Mouse (Mus musculus) lung, postnatal 10 days (tissue): Measurements from ENCODE around the gene Camta1.

Source experiments
- DNase-seq: peaks from one replicate; pipeline ENCODE4 v3.0.0; 2021

The Camta1 gene

DNA sequence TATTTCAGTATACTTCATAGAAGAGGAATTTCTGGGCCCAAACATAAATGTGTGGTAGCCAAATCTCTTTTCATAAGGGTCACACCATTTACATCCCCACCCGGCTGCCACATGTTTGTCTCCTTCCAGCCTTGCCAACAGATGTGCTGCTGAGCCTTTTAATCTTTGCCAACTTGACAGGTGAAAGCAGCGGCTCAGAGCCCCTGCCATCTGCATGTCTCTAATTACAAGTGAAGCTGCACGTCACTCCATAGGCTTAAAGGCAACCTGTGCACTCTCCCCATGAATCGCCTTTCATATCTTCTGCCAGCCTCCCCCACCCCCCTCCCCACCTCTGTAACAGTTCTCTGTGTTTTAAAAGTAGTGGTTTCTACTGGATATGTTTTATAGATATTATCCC, 351.3 kb downstream of the Camta1 start:
- no peak for DNase-seq

- no peak for DNase-seq
Measured at GRCm38 (mm10) chr4:151506701-151507100, 355.0 kb downstream of the Camta1 start.

GRCm38 (mm10) chr4:151498481-151499276, 363.0 kb downstream of the Camta1 start:
- no peak for DNase-seq

DNA sequence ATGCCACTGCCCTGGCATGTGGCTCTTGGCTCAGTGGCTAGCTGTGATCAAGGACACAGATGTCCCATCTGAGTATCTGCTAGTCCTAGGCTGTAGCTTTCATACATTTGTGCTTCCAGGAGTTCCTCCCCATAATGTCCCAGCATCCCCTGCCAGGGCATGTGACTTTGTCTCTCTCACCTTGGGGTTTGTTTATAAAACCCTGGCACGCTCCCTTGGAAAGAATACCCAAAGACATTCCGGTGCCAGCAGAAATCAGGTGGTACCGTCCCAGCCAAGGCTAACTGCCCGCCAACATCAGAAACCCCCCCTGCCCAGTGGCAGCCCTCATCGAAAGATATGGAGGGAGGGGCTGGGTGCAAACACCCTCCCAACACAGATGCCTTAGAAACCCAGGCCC, 365.1 kb downstream of the Camta1 start:
- DNase-seq, result no peak

DNA sequence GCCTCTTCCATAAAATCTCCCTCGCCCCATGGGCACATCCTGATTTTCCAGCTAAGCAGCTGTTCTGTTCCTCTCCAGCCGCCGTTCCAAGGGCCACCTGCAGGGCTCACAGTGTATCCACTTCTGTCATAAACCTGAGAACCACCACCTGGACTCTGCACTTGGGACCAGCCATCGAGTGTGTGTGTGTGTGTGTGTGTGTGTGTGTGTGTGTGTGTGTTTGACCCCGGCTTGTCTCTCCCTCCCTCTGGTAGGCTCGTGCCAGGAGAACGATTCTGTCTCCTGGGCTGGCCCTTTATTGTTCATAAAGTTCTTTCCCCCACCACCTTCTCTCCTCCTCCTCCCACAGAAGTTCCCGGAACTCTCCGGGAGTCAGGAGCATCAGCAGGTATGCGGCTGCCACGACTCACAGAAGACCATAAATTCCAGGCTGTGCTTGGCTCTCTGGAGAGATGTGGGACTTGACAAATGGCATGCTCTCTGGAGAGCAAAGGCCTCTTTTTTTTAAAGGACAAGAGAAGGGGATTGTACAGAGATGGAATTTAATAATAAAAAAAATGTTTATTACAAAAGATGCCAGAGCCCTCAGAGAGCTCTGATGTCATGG, 366.3 kb downstream of the Camta1 start:
- no peak for DNase-seq

- DNase-seq, result no peak
Measured at GRCm38 (mm10) chr4:151492786-151493185, 368.9 kb downstream of the Camta1 start.

DNA sequence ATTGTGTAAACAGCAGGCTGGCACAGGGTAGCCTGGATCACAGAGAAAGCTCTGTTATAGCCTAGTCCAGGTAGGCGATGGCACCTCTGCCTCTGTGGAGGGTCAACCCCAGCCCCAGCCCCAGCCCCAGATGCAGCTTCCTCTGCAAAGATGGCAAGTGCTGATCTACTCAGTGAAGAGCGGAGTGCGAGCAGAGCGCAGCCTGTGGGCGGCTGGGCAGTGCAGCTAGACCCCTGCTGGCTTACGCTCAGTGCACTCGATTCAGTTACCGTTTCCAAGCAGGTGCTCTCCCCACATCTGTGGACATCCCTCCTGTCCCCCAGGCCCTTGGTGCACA, 377.7 kb downstream of the Camta1 start:
- DNase-seq, result no peak

DNA sequence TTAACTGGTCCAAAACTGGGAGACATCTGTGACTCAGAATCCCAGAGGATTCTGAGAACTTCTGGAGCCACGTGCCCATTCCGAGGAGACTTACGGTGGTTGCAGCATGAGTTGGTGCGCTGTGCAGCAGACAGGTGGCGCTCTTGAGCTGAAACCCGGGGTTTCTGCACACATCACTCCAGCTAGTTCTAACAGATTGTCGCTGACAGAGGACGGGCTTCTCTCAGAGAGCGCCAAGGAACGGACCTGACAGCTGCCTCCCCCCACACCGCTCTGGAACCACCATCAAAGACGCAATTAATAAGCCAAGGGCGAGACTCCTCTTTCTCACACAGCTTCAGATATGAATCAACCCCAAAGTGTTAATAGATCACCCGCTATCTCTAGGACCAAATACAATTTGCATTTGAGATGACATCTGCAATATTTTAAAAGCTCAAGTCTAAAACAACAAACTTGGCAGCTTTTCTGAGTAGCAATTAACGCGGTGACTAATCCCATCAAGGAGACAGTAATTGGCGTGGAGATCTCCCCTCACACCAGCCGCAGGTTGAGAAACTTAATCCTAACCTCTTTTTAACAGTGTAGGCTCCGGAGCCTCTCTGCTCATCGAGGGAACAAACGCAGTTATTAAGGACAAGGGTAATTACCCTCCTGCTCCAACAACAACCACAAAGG, 378.2 kb downstream of the Camta1 start:
- peak; percentile 55 for DNase-seq

DNA sequence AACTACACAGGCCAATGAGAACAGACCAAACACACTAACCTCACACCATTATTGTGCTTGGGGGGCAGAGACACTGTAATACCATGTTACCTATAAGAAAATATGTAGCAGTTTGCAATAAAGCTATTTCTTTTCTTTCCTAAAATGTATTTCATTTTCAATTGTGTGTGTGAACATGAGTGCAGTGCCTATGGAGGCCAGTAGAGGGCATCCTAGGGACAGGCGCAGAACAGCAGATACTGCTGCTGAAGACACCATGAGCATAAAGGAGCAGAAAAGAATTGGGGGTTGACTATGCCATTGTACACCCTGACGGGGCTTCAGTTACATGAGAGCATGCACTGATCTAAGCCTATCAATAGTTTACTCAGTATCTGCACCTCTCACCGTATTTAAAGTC, 380.7 kb downstream of the Camta1 start:
- no peak for DNase-seq

GRCm38 (mm10) chr4:151477950-151478349, 383.7 kb downstream of the Camta1 start:
- DNase-seq, result no peak

GRCm38 (mm10) chr4:151474895-151475470, 386.7 kb downstream of the Camta1 start:
- no peak for DNase-seq

DNA sequence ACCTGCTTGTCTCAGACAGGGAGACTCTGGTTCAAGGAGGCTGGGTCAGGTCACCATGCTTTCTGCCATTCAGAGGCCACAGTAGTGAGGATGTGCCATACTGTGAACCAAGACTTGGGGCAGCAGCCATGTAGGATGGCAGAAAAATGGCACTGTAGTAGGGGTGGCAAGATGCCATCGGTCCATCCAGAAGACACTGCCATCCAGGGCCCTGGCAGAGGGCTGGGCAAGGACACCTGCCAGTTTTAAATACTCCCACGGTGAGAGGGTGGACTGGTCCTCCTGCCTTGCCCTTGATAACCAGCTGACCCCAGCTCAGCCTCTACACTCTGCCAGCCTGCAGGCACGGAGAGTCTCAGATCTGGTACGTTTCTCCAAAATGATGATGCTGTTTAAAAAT, 389.8 kb downstream of the Camta1 start:
- no peak for DNase-seq

- no peak for DNase-seq
Measured at GRCm38 (mm10) chr4:151468381-151468780, 393.3 kb downstream of the Camta1 start.

- DNase-seq, result no peak
Measured at GRCm38 (mm10) chr4:151458686-151459085, 403.0 kb downstream of the Camta1 start.

- no peak for DNase-seq
Measured at GRCm38 (mm10) chr4:151454611-151455010, 407.1 kb downstream of the Camta1 start.

- no peak for DNase-seq
Measured at GRCm38 (mm10) chr4:151454065-151454464, 407.6 kb downstream of the Camta1 start.

DNA sequence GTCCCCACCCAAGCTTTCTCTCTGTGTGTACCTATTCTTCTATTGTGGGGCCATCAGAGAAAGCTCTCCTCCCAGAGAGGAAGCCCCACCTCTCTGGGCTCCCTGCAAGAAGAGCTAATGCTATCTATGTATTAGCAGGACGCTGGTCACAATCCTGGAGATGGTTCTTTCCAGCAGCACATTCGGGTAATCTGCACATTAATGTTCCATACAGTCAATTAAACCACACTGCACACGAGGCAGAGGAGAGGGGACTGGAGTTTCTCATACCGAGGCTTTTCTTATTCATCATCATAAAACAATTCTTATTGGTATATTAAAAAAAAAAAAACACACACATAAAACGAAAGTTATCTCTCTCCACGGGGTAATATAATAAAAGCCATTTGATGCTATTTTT, 409.8 kb downstream of the Camta1 start:
- no peak for DNase-seq

DNA sequence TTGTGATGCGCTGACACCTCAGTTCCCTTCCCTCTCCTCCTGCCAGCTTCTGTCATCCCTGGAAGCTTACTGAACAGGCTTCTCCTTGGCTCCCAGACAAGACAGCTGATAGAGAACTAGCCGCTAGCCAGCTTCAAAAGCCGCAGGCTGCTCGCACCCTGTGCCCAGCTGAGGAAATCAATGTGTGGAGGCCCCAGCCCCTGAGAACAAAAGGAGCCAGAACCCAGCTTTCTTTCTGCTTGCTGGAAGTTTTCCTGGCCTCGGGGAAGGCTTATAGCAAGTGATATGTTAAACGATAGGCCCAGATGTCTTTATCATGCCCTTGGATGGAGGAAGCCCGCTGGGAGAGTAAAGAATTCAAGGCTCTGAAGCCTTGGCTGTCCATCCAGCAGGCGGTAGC, 411.7 kb downstream of the Camta1 start:
- no peak for DNase-seq

DNA sequence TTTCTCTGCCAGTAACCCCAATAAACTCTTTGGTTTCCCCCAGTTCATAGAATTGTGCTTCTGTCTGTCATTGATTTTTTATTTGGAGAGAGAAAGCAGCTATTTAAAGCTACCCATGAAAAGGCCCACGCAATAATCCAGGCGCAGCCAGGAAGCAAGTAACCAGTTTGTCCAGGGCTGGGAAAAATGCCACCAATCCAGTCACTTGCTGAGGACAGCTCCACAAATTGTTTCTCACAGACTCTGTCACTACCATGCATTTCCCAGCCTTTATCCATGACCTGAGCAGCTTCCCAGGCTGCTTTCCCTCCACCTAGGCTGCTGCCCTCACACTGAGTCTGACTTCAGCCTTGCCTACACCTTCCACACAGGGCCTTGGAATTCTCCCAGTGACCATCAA, 413.3 kb downstream of the Camta1 start:
- DNase-seq, result no peak

DNA sequence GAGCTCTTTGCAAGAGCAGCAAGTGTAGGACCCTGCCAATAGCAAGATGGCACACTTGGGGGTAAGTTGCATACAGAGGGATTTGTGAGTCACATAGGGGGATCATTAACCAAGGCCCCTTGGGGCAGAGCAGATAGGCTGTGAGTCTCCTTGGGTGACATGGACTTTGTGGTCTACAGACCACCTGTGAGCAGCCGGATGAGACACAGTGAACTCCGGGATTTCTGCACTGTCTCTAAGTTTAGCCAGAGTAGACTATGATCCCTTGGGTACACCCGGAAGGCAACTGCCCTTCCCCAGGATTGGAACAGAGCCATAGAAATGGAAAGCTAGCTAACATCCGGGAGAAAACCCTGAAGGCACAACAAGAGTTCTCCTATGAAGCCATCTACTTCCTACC, 417.0 kb downstream of the Camta1 start:
- no peak for DNase-seq

- no peak for DNase-seq
Measured at GRCm38 (mm10) chr4:151438561-151438960, 423.1 kb downstream of the Camta1 start.

DNA sequence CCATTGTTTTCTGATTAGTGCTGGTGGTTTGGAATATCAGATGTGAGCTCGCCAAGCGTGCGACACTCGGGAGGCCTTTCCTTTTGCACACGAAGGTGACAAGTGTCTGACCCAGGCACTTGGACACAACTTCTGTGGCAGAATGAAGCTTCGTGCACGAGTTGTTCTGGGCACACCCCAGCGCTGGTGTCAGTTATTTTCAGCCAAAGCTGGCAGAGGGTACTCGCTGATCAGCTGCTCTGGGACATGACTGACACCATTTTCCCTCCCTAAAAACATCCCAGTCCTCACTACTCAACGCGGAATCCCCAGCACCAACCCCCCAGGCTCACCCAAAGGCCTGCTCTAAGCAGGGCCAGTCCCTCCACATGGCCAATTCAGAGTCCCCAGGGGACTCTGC, 423.8 kb downstream of the Camta1 start:
- no peak for DNase-seq

DNA sequence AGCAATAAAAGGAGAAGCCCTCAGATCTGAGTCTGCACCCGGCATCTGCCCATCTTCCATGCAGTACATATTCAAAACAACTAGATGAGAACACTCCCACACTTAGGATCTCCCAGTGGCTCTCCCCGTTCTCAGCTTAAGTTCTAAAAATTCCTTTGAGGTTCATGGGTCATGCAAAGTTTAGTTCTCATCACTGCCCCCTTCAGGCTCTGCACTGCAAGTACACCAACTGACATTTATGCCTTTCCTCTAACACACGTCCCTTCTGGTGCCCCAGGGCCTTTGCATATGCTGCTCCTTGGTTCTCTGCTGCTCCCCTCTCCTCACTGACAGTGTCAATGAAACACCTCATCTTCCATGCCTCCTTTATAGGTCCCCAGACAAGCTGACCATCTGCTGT, 436.5 kb downstream of the Camta1 start:
- DNase-seq, result no peak

DNA sequence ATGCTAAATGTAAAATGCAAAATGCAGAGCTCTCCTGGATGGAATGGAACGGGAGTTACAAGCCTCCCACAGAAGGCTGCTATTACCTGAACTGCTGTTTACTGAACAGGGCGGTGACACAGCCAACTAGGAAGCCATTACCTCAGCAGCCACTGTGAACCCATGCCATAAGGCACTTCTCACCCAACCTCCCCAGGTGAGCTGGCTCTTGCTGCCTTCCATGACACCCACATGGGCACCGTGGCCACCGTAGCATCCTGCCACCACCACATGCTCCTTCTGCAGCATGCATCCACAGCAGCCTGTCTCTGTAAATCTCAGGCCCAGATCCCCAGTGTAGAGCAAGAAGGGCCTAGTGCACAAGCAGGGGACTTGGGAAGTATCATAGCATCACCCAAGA, 438.8 kb downstream of the Camta1 start:
- DNase-seq, result no peak
